In the genomic region with DNA sequence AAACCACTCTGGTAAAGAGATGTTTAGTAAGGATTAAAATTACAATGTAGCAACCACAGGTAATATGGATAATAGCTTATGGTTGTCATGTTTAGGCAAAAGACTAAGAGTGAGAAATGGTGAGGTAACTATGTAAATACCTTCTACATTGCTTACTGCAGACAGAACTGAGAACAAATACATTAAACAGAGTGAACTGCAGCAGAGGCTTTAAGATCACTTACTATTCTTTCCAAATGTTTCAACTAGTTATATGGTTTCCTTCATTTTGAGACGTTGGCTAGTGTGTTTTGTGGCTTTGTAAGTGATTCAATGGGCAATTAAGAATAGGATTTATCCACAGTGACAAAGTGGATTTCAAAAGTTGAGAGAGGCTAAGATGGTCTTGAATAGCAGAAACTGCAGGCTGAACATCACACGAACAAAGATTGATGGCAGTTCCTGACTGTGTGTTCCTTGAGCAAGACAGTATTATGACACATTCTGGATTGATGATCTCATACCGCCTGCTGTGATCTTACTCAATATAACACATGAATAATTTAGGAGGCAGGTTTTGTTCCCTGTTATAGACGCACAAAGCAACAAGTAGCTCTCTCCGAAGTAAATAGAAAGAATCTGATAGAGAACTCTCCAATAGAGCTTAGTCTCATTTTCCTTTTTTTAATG, we compare ENCODE assay signal across 18 mouse cellular contexts. TPM values are rescaled to one million over a fixed set of nuclear protein-coding genes. Genes with fewer than 3 reads are reported as not detected.
A peak's percentile ranks its signal among the peaks of the same experiment; 100 is the strongest.
DNase-seq lines count a peak whose midpoint lies in the region; ATAC-seq and TF ChIP-seq lines count a peak whose summit lies in the region.
"Had no signal": no experiment of that assay in that cellular context is flagged by ENCODE, and none has a peak within 500 bp of the region (broad histone marks: within the 10 kb centered on the region; RNA-seq: fewer than 3 reads in every experiment).

No protein-coding gene starts in this region.

- no peak for TF ChIP-seq CTCF in Patski (IDR thresholded peaks at IDR 0.05)
- TF ChIP-seq CTCF in hindbrain, postnatal 0 days (IDR thresholded peaks at IDR 0.05; ENCODE audit: low read depth): no peak
- TF ChIP-seq CTCF in heart, adult 2 months (IDR thresholded peaks at IDR 0.05): no peak

- in situ Hi-C loops in Patski (cut with MboI; ENCODE audit: low pct_unique_long_range_greater_than_20kb): no loop called here

- peak; percentile 73; the same call in 1 of the 2 replicates for ATAC-seq in hindbrain, embryonic 12.5 days (ENCODE audit: low FRiP score)
- no peak for ATAC-seq in hindbrain, embryonic 16.5 days
- ATAC-seq in Patski: peak; percentile 47
- peak; percentile 40; the same call in 1 of the 2 replicates for ATAC-seq in hindbrain, postnatal 0 days
- ATAC-seq in megakaryocyte, adult 5-6 weeks (ENCODE audit: poor library complexity, severe bottlenecking): no peak
- ATAC-seq: CD4-positive, CD25-positive, alpha-beta regulatory T cell, adult 4 months; intestine, embryonic 15.5 days had no signal

- H3K79me2 ChIP-seq in heart, adult 2 months (replicated peaks; ENCODE audit: control insufficient read depth, insufficient read depth, low read length): no peaks in the 10 kb centered on the region

- no peaks in the 10 kb centered on the region for H3K36me3 ChIP-seq in hindbrain, embryonic 12.5 days
- no peaks in the 10 kb centered on the region for H3K36me3 ChIP-seq in hindbrain, embryonic 16.5 days (ENCODE audit: control insufficient read depth, insufficient read depth, low read length)
- no peaks in the 10 kb centered on the region for H3K36me3 ChIP-seq in hindbrain, postnatal 0 days (ENCODE audit: insufficient read depth, low read length)
- no peaks in the 10 kb centered on the region for H3K36me3 ChIP-seq in heart, adult 2 months (ENCODE audit: control insufficient read depth, insufficient read depth, low read length)
- H3K36me3 ChIP-seq: G1E; intestine, embryonic 15.5 days; kidney, embryonic 15.5 days; stomach, embryonic 15.5 days had no signal

- H3K4me1 ChIP-seq in hindbrain, embryonic 12.5 days: no peaks in the 10 kb centered on the region
- no peaks in the 10 kb centered on the region for H3K4me1 ChIP-seq in hindbrain, embryonic 16.5 days (ENCODE audit: control insufficient read depth, insufficient read depth, low read depth, low read length)
- H3K4me1 ChIP-seq in hindbrain, postnatal 0 days (ENCODE audit: insufficient read depth, low read length): no peaks in the 10 kb centered on the region
- no peaks in the 10 kb centered on the region for H3K4me1 ChIP-seq in heart, adult 2 months (ENCODE audit: control insufficient read depth, insufficient read depth, low read length)
- H3K4me1 ChIP-seq: intestine, embryonic 15.5 days; kidney, embryonic 15.5 days; stomach, embryonic 15.5 days had no signal

- no peak for TF ChIP-seq POLR2A in heart, adult 2 months (IDR thresholded peaks at IDR 0.05; ENCODE audit: insufficient read depth, low read depth, low read length)

- H3K4me2 ChIP-seq in hindbrain, embryonic 12.5 days (replicated peaks): no peak overlapping the region
- H3K4me2 ChIP-seq in hindbrain, embryonic 16.5 days (ENCODE audit: low read length): no peak overlapping the region
- H3K4me2 ChIP-seq in hindbrain, postnatal 0 days (ENCODE audit: low read depth, low read length): no peak overlapping the region
- H3K4me2 ChIP-seq: heart, embryonic 11.5 days; intestine, embryonic 15.5 days; kidney, embryonic 15.5 days; stomach, embryonic 15.5 days had no signal

- WGBS in hindbrain, embryonic 12.5 days: 35% methylated on average over 5 of the region's 5 CpGs
- 22% methylated on average over 5 of the region's 5 CpGs for WGBS in hindbrain, embryonic 16.5 days
- 22% methylated on average over 5 of the region's 5 CpGs for WGBS in hindbrain, postnatal 0 days
- 78% methylated on average over 5 of the region's 5 CpGs for WGBS in heart, adult 2 months

- POLR2A ChIA-PET in Patski (lab: Charles Lee): interaction anchor here (0.7 kb wide), 1 partner anchor 53 kb away, joined by 3 read pairs; no protein-coding TSS in a partner anchor

- no peak overlapping the region for H3K27ac ChIP-seq in hindbrain, embryonic 12.5 days
- H3K27ac ChIP-seq in hindbrain, embryonic 16.5 days (ENCODE audit: low read depth, low read length): no peak overlapping the region
- no peak overlapping the region for H3K27ac ChIP-seq in hindbrain, postnatal 0 days
- H3K27ac ChIP-seq in heart, adult 2 months: no peak overlapping the region
- H3K27ac ChIP-seq: intestine, embryonic 15.5 days; kidney, embryonic 15.5 days; stomach, embryonic 15.5 days had no signal

- CTCF ChIA-PET in Patski (lab: Charles Lee): interaction anchor here (2.0 kb wide), 1 partner anchor 29 kb away, joined by 4 read pairs; no protein-coding TSS in a partner anchor

- H3K27me3 ChIP-seq in hindbrain, embryonic 12.5 days: no peaks in the 10 kb centered on the region
- H3K27me3 ChIP-seq in hindbrain, embryonic 16.5 days (replicated peaks; ENCODE audit: control insufficient read depth, insufficient read depth, low read length): no peaks in the 10 kb centered on the region
- no peaks in the 10 kb centered on the region for H3K27me3 ChIP-seq in Patski
- no peaks in the 10 kb centered on the region for H3K27me3 ChIP-seq in hindbrain, postnatal 0 days (ENCODE audit: insufficient read depth, low read length)
- no peaks in the 10 kb centered on the region for H3K27me3 ChIP-seq in heart, adult 2 months (ENCODE audit: control insufficient read depth, insufficient read depth, low read length)
- H3K27me3 ChIP-seq: intestine, embryonic 15.5 days; kidney, embryonic 15.5 days; stomach, embryonic 15.5 days had no signal

- peak; percentile 35 for DNase-seq in Patski (ENCODE audit: low read depth, low spot score)
- DNase-seq in embryo, embryonic 10.5 days (ENCODE audit: low spot score): peak; percentile 32
- DNase-seq in hindbrain, postnatal 0 days (ENCODE audit: low spot score): peak; percentile 47
- DNase-seq in heart, adult 2 months: no peak
- DNase-seq: adrenal gland, postnatal 14 days; cerebellum, adult 8-10 months; left cerebral cortex, postnatal 4 days; lung, adult 18-20 months; right cerebral cortex, postnatal 14 days had no signal

- no peak for TF ChIP-seq EP300 in heart, adult 2 months (IDR thresholded peaks at IDR 0.05; ENCODE audit: insufficient read depth, low read depth, low read length)

- no peak overlapping the region for H3K9ac ChIP-seq in hindbrain, embryonic 12.5 days
- no peak overlapping the region for H3K9ac ChIP-seq in hindbrain, embryonic 16.5 days (ENCODE audit: low read depth, low read length)
- H3K9ac ChIP-seq in hindbrain, postnatal 0 days (replicated peaks; ENCODE audit: low read length): no peak overlapping the region
- H3K9ac ChIP-seq in heart, adult 2 months (ENCODE audit: low read depth, low read length): no peak overlapping the region
- H3K9ac ChIP-seq: intestine, embryonic 15.5 days; kidney, embryonic 15.5 days; stomach, embryonic 15.5 days had no signal

- no peak overlapping the region for H3K4me3 ChIP-seq in hindbrain, embryonic 12.5 days
- H3K4me3 ChIP-seq in hindbrain, embryonic 16.5 days (ENCODE audit: low read length): no peak overlapping the region
- H3K4me3 ChIP-seq in hindbrain, postnatal 0 days (ENCODE audit: low read length): no peak overlapping the region
- H3K4me3 ChIP-seq in heart, adult 2 months: no peak overlapping the region
- H3K4me3 ChIP-seq: intestine, embryonic 15.5 days; kidney, embryonic 15.5 days; stomach, embryonic 15.5 days had no signal

- intact Hi-C loops in heart, adult 2 months (cut with DNase I): no loop called here

- H3K9me3 ChIP-seq in hindbrain, embryonic 12.5 days (replicated peaks): no peaks in the 10 kb centered on the region
- H3K9me3 ChIP-seq in hindbrain, embryonic 16.5 days (ENCODE audit: control insufficient read depth, low read length): no peaks in the 10 kb centered on the region
- H3K9me3 ChIP-seq in hindbrain, postnatal 0 days (ENCODE audit: low read length): no peaks in the 10 kb centered on the region
- H3K9me3 ChIP-seq: G1E; intestine, embryonic 15.5 days; kidney, embryonic 15.5 days; stomach, embryonic 15.5 days had no signal

RNA-seq across cellular contexts. Expression of a gene that starts 16.5 kb away (rescaled TPM):
- polyA plus RNA-seq in hindbrain, embryonic 12.5 days (2016; fragmentation: Nextera tagmentation; extraction: Ambion mirVana): 13.9 and 16.6 TPM in 2 replicates
- polyA plus RNA-seq in hindbrain, embryonic 16.5 days (2015; fragmentation: Nextera tagmentation; extraction: Ambion mirVana): 44.8 and 46.5 TPM in 2 replicates
- 24.5 TPM for polyA plus RNA-seq in Patski (2021)
- 24.6 and 41.3 TPM in 2 replicates for total RNA-seq in hindbrain, postnatal 0 days (2014; rRNA removed)
- polyA plus RNA-seq in hindbrain, postnatal 0 days (2015; fragmentation: Nextera tagmentation; extraction: Ambion mirVana): 29.3 and 31.9 TPM in 2 replicates
- total RNA-seq in heart, adult 2 months (2021): 1 to 10 TPM; 4.3 to 7.5 TPM
- polyA plus RNA-seq in heart, adult 2 months (2012; rRNA removed): 12.7 and 13.3 TPM in 2 replicates
- 1.1 and 2.1 TPM in 2 replicates for total RNA-seq in megakaryocyte, adult 5-6 weeks (2015)
- 1.4 and 1.5 TPM in 2 replicates for total RNA-seq in megakaryocyte, adult 5-6 weeks (2017)
- polyA plus RNA-seq: CD4-positive, CD25-positive, alpha-beta regulatory T cell, adult 4 months; G1E had no signal

Comparison
In these comparisons a context has a peak if more than half of its experiments do, and no peak if none do; other contexts are left out.
1. ATAC-seq: peak in hindbrain, embryonic 12.5 days (single experiment), Patski (single experiment) and hindbrain, postnatal 0 days (single experiment); none in hindbrain, embryonic 16.5 days (single experiment) and megakaryocyte, adult 5-6 weeks (single experiment).
2. DNase-seq: peak in Patski (single experiment), embryo, embryonic 10.5 days (single experiment) and hindbrain, postnatal 0 days (single experiment); none in heart, adult 2 months (0 of 2).